Mouse (Mus musculus) testis, postnatal 10 days (tissue): ENCODE measurements around the gene Fxyd2.
A peak's percentile ranks its signal among the peaks of the same experiment; 100 is the strongest.

Experiments
- DNase-seq: peaks from one replicate; pipeline ENCODE4 v3.0.0; 2021; ENCODE audit warnings: low spot score

Fxyd2 gene

DNA sequence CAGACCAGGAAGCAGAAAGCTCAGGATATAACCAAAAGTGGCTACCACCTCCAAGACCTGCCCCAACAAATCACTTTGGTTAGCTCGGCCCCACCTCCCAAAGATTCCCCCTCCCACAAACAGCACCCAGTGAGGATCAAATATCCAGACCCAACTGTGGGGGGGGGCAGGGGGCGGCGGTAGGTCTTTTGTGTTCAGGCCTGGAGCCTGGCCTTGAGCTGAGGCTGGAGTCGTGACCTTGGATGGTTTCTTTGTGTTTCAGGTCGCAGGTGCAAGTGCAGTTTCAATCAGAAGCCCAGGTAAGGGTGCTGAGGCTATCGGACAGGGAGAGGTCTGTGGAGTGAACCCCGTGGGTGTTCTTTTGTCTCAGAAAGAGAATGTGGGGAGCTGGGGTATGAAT is 8.2 kb upstream of the Fxyd2 start:
- DNase-seq: no peak

DNA sequence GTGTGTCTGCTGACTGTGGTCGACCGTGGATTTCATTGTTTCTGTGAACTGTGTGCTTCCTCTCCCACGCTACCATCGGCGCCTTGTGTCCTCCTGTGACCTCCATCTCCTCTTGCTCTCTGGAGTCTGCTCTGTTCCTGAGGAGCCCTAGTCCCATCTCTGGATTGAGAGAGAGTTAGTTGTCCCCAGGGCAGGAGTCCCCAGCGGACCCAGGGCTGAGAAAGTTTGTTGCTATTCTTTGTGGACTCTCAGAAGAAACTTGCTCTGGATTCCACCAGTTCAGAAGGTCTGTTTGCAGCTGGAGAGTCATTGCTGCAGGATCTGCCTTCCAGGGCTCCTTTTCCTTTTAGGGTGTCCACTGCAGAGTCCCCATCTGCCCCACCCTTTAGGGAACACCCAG is 4.3 kb upstream of the Fxyd2 start:
- no peak for DNase-seq

DNA sequence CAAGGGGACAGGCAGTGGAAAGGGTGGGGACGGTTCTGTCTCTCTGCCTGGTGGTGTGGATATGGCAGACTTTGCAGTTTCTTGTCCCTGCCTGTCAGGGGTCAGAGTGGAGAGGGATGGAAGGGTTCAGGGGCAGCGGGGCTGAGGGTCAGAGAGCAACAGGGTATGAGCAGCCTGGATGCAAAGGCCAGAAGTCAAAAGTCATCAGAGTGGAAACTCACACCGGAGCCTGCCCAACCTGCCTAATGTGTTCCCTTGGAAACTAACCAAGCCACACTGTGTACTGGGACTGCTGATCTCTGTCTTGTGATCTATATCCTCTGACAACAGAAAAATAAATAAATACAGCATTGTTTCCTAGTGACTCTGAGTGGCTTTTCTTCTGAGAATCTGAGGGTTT is 3.7 kb upstream of the Fxyd2 start:
- no peak for DNase-seq

DNA sequence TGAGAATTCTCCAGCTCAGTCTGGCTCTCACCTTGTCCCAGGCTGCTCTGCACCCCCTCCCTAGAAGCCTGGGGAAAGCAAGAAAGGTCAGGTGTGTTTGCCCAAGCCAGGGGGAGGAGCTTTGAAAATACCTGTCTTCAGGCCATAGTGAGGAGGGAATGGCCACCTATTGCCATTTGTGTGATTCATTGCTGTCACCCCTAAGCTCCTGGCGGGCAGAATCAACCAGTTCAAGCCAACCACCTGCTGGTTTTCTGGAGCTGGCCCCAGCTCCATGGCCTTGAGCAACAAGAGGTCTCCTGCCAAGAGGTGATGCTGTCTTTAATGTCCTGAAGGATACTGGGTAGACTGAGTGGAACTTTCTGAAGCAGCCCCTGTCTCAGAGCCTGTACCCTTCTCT is 1.1 kb upstream of the Fxyd2 start:
- DNase-seq: no peak

DNA sequence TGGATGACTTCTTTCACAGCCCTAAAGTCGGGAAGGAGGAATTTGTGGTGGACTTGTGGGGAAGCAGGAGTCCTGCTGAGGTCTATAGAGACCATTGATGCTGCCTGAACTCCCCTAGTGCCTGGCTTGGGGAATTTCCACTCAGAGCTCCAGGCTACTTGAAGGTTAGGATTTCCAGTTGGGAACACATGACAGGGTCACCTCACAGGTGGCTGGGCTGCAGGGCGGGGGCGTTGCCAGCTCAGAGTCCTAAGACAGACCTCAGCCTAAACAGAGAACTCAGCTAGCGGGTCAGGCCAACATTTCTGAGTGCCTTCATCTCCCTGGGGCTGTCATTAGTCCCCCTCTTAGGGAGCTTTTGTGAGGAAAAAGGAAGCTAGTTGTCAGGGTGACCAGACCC is 2.4 kb downstream of the Fxyd2 start:
- DNase-seq: no peak

DNA sequence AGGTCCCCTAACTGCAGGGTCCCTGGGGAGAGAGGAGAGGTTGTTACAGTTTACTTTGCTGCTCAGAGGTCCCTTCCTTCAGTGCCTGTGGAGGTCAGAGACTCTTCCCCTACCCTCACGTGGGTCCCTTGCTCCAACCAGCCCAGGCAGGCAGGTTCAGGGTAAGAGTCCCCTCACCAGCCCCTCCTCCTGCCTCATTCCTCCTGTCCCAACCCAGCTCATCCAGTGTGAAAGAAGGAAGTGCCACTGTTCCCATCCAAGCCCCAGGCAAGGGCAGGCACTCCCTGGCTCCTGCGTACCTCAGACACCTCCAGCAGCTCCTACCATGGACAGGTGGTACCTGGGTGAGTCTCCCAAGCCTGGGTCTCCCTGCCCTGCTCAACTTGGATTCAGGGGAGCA is 3.5 kb downstream of the Fxyd2 start:
- no peak for DNase-seq

DNA sequence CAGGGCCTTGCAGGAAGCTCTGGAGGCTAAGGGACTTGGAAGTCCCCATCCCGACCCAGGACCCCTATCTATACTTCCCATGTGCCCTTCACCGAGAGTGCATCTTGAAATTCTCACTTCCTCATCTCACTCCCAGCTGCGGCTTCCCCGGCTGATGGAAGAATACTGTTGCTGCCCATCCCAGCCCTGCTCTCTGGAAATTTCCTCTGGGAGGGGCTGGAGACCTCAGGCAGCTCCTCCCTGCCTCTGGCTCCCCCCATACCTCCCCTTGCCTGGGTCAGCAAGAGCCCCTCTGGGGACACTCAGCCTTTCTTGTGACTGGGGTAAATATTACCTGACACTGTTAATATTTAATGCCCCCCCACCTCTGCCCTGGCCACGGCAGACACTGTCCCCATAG is 6.2 kb downstream of the Fxyd2 start:
- DNase-seq: no peak

DNA sequence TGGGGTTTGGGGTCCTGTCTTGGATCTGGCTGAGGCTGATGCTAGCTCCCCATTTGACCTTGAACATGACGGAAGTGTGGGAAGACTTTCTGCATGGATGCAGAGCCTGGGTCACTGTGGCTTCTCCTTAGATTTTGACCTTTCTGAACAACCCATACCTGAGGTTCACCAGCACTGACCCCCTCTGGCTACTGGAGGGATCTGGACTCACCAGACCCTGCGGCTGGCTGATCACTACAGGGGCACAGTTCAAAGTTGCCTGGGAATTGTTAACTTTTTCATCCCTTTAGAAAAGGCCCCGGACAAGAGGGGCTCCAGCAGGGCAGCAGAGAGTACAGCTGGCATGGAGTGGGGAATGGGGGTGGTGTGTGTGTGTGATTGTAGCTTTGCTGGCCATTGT is 7.3 kb downstream of the Fxyd2 start:
- no peak for DNase-seq

DNA sequence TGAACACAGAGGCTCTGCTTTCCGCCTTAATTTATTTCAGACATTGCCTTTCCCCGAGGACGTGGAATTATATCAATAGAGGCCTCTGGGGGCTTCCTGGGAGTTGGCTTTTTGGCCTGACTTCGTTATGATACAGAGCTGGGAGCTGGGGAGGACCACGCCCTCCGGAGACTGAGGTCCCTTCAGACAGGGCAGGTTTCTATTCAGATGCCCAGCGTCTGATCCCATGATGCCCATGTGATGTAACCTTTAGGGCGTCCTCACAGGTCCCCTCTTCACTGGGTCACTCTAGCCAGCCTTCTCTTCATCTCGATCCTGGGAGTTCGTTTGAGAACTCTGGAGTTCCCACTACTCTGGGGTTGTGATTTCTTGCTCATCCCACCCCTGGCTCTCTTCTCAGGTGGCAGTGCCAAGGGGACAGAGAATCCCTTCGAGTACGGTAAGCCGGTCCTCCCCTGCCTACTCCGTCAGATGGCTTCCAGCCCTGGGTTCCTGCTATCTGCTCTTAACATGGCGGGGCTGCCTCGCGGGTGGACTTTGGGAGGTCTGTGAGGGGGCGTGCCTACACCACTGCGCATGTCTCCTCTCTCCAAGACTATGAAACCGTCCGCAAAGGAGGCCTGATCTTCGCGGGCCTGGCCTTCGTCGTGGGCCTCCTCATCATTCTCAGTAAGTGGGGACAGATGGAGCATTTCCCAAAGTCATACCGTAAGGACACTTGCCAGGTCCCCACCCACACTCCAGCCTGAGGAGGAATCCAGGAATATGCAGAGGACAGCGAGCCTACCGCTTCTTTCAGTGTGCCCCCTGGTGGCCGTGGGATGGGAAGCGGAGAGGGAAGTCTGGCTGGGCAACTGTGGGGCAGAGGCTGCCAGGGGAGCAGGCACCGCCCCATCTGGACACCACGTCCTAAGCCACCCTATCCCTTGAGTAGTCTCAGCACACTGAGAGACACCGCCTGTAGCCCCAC is 8.5 kb downstream of the Fxyd2 start:
- peak; percentile 95 for DNase-seq

DNA sequence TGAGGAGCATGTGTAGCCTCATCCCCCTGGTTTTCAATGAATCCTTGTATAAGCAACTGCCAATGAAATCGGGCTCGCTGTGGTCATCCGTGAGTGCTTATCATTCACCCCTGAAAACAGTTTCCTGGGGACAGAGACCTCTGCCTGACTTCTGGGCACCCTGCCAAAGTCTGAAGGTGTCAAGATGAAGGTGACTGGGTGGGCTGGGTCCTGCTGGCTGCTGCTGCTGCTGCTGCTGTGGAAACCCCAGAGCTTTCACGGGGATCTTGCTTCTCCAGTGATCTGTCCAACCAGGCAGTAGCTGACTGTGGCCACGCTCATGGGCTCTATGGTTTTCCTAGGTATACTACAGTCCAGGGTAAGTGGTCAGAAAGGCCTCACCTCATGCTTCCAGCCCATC is 10.7 kb downstream of the Fxyd2 start:
- DNase-seq: no peak

DNA sequence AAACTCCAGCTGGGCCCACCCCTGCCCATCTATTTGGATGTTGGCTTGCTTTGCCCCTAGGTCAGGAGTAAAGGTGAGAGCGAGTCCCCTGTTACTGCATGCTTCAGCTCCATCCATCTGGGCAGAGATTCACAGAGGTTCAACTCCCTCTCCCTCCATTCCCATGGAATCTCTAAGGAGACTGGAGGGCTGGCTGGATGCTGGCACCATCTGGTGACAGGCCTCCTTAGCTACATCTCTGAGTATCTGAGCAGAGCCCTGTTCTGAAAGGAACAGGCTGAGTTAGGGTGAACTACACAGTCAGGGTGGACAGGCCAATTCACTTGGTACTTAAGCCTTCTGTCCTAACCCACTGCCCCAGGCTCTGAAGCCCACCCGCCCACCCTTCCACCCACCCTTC is 11.1 kb downstream of the Fxyd2 start:
- no peak for DNase-seq

DNA sequence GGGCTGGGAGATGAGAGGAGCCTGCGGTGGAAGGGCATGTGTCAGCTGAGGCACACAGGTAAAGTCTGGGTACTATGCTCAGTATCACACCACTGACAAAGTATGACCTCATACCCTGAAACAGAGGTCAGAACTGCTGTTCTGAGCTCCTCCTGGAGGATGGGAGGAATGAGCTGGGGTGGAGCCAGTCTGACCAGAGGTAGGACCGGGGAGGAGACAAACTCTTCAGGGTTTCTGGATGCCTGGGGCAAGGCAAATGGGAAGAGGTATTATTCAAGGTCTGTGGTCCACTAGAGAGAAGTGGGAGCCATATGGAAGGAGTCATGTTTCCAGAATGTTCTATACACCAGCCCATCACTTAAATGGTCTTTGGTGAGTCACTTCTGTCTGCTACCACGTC is 11.6 kb downstream of the Fxyd2 start:
- DNase-seq: no peak

DNA sequence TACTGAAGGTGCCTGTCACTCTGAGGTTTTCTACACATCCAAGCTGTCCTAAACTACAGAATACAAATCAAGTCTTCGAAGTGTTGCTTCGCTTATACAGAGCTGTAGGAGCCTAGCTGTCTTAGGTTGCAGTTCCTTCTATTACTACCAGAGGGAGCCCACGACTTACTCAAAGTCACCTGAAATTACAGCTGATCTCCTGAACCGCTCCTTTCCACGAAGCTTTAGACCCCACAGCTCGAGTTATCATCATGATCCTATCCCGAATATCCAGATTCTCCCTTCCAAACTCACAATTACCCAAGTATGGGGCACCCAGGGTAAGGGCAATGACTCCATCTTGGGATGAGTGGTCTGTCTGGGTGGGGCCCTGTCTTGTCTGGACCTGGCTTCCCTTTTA is 12.3 kb downstream of the Fxyd2 start:
- DNase-seq: no peak

DNA sequence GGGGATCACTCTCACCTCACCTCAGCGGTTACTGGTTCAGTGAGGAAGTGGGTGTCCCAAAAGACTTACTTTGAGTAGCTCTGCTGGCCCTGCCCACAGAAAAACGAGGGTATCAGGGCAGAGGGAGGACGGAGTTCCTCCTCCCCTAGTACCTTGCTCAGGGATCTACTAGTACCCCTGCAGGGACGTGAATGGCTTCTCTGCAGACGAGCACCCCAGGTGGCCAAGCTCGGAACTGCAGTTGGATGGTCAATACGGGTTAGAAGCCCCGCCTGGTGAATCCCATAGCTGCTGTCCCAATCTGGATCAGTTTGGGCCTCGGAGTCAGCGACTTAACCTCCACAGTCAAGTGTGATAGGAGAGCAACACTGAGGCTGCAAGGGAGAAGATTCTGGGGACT is 12.8 kb downstream of the Fxyd2 start:
- peak; percentile 97 for DNase-seq

DNA sequence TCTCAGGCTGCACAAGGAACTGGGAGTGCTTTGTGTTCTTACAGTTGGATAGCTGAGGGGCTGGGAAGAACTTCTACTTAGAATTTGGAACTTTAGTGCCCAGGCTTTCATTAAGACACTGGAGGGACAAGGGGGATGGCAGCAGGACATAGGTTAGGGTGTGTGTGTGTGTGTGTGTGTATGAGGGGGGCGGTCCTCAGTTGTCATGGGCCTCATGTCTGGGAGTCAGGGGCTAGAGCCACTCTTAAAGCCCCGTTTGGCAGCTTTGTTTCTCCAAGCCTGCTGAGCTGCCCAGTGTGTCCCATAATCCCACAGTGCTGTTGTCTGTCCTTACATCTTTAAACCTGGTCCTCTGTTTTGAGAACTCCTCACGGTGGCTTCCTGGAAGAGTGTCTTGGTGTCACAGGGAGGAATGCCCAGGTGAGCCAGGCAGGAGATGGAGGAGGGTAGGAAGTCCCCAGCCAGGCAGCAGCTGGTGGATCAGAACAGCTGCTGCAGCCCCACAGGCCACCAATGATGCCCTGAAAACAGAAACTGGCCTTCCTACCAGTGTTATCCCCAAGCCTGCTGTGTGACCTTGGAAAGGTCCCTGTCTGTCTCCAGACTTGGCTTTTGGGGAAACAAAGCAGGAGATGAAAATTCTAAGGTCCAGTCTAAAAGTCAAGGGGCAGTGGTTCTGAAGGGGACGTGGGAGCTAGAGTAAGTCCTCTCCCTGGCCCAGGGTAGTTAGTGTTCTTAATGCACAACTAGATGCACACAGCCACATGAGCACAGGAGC is 13.4 kb downstream of the Fxyd2 start:
- DNase-seq: no peak

DNA sequence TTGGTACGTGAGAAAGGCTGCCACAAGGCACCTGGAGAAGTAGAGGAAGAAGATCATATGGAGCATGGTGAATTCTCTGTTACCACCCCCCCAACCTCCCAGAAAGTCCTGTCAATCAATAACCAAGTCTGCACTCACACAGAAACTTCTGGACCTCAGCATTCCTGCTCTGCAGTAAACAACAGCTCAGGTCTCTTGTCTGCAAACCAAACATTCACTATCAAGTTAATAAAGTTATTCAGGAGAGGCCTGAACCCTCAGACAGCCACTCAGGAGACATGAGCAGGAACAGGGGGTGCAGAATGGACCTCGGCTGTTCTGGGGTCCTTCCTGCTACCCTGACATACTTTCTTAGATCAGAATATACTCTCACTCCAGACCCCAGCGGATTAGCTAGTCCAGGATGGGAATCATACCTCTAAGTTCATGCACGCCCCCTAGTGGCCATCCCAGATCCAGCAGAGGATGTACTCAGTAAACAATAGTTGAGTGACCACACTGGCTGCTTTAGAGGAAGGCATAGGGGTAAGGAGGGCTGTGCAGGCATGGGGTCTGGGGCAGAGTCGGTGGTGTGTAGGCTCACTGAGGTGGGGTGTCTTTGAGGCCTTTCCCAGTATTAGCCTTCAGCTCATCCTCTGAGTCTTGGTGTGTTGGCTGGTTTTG is 14.1 kb downstream of the Fxyd2 start:
- peak; percentile 81 for DNase-seq

DNA sequence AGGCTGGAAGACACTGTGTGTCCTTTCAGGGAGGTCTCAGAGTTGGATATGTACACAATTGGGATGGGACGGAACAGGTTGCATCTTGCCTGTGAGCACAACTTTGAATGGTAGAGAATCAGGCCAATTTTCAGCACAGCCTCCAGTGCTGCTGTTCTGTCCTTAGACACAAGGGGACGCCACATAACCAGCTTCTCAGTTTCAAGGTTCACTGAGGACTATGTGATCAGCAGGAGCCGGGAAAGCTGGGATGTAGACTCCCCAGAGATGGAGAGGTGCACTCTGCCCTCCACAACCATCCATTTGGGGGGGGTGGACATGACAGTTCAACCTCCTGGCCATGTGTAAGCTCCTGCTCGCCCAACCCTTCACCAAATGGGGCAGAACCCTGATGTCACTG is 16.4 kb downstream of the Fxyd2 start:
- DNase-seq: peak; percentile 82

DNA sequence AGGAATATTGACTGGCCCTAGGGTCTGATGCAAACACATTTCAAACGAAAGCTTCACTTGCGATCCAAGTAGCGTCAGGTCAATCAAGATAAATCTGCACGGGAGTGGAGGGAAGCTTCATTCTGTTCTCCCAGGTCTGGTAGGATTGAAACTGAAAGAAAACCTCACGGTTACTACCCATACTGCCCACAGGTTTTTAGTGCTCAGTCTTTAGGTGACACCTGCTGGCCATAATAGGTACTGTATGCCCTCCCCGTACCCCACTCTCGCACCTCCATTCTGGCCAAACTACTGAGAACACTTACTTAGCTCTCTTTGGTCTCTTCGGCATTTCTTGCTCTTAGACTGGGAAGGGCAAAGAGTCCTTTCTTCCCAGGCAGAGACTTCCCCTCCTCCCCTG is 17.8 kb downstream of the Fxyd2 start:
- peak; percentile 75 for DNase-seq

DNA sequence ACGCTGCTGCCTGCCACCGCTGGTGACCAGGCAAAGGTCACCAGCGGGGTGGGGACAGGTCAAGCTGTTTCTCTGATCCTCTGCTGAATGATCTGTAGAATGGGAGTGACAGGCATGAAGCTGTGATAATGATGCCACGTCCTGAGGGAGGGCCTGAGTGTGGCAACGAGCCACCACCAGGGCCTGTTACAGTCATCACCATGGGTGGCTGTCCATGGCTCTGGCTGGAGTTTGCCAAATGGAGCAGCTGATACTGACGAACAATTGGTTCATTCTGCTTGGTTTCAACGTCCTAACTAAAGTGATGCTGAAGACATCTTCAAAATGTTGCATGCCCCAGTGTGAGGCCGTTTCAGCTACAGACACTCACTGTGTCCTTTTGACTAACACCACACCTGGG is 18.8 kb downstream of the Fxyd2 start:
- DNase-seq: no peak

DNA sequence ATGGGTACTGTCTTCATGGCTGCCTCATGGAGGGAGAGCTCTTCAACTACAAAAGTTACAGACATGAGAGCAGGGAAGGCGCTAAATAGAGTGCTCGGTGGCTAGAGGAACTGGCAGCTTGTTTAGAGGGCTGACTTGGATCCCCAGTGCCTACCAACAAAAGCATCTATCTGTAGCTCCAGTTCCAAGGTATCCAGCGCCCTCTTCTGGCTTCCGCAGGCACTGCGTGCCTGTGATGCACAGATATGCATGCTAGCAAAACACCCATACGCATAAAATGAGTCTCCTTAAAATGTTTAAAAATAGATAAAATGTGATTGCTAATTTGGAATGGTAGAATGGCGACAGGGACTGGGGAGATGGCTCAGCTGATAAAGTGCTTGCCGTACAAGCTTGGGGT is 21.7 kb downstream of the Fxyd2 start:
- no peak for DNase-seq

DNA sequence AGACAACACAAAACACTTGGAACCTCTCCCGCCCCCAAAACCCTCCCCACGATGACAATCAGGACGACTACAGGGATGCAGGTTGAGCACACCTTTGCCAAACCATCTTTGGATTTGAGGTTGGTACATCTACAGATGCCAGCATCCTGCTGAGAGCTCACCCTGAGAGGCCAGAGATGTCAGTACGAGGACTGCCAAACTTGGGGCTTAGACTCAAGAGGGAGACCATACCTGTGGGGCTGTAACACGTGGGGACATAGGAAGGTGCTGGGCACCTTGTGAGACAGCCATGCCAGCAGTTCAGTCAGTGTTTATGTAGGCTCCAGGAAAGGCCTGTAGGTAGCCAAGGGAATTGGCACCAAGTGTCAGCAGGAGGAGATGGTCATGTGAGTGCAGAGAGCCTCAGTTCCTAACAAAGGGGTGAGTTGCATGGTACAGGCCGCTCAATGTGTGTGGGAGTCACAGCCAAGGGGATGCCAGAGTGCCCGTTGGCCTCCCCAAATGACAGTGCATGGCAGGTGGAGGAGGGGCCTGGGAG is 23.4 kb downstream of the Fxyd2 start:
- no peak for DNase-seq

DNA sequence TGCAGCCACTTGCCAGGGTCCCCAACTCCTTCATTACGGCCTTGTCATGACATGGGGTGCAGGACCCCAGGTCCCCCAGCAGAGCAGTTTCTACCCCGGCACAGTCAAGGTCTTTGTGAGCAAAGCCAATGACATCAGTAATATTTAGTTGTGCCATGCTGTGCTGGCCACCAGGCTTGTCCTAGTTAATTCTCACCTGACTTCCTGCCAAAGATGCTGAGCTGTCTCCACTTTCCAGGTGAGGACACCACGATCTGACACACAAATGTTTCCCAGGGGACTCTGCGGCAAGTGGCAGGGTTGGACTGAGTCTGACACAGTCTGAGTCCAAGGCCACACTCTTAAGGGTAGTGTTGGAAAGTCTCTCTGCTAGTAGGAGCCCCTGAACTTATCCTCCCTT is 27.0 kb downstream of the Fxyd2 start, which contains the start of gene Dscaml1:
Gene Dscaml1, plus strand, starts transcription at position 173 of the 400 bp plus-strand sequence.
- no peak for DNase-seq
